Mouse (Mus musculus): ENCODE data around the gene Slfnl1.

GRCm38 (mm10) chr4:120521761-120522160 is 10.3 kb upstream of the Slfnl1 start:
- TF ChIP-seq CTCF (IDR thresholded peaks at IDR 0.05), result no peak
- no peak for TF ChIP-seq POLR2A (IDR thresholded peaks at IDR 0.05; ENCODE audit: insufficient read depth, low read depth, low read length)
